Mouse (Mus musculus) kidney, adult 8-10 months (tissue): Measurements from ENCODE around the gene Ralgapa2.

Experiments
- DNase-seq, 2 experiments: peaks; one replicate each; pipeline ENCODE4 v3.0.0; 2022

Ralgapa2 gene

DNA sequence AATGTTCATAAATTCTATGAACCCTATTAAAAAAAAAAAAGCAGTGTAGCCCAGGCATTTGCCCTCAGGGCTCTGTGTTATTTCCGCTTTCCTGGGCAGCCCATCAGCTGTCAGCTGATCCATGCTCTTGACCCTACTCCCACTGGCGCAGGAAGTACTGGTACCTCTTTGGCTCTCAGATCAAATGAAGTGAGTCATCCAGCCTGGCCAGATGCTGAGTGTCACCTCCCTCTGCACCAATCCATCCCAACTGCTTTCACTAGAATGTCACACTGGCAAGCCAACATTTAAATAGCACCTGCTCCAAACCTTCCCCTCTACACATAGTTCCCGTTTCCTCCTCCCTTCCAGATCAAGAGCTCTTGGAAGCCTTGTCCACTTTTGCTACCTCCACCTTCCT lies 84.8 kb downstream of the Ralgapa2 start:
- DNase-seq, result no peak

DNA sequence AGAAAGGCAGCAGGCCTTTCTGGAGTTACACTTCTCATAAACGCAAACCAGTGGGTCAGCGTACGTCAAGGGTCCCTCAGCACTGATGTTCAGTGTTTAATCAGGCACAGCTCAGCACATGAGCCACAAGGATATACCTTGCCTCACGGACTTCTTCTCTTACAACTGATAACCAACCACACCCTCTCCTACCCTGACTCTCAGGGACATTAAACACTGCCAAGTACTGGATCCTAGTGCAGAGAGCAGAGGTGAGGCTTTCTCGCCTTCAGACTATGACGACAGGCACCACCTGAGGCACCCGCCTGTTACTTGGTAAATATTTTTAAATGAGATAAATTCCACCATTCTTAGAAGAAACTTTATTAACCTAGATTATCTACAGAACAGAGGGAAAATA lies 85.8 kb downstream of the Ralgapa2 start:
- DNase-seq, result no peak

DNA sequence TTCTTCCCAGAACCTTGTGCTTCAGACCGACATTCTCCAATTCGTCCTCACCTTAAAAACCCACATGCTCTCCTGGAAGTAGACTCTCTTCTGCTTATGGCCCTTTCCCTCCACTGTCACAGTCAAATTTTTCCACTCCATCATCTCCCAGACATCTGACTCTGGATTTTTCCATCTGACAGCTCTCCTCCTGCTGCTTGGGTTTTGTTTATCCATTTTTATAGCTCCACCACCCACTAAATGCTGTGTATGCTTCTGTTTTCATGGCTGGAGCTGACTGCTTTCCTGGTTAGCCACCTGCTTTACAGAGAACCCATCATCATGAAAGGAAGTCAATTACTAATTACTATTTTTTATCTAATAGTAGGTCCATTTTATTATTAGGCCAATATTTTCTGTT lies 86.9 kb downstream of the Ralgapa2 start:
- no peak for DNase-seq

GRCm38 (mm10) chr2:146423710-146424301 lies 88.3 kb downstream of the Ralgapa2 start:
- no peak for DNase-seq

GRCm38 (mm10) chr2:146423032-146423691 lies 89.0 kb downstream of the Ralgapa2 start:
- DNase-seq, result no peak

DNA sequence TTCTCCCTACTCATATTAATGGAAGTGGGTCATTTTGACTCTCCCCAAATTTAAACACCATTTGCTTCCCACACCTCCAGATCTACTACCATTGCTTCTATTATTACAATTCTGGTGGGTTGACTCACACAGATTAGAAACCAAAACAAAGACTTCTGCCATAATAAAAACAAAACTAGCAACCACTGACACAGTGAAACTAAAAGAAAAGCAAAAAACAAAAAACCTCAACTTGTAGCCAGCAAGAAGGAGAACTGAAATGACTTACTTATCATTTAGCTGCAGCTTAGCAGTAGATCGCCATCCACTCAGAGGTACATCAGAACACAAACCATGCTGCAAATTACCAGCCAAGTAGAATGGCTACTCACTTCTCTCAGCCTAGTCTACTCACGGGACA lies 95.9 kb downstream of the Ralgapa2 start:
- DNase-seq, result no peak

- peak; percentile 26 to 77 for DNase-seq
Measured at GRCm38 (mm10) chr2:146414484-146415291, 97.5 kb downstream of the Ralgapa2 start.

GRCm38 (mm10) chr2:146412733-146413132 lies 99.4 kb downstream of the Ralgapa2 start:
- DNase-seq, result no peak

- DNase-seq, result no peak
Measured at GRCm38 (mm10) chr2:146411904-146412303, 100.2 kb downstream of the Ralgapa2 start.

- no peak for DNase-seq
Measured at GRCm38 (mm10) chr2:146407078-146407477, 105.1 kb downstream of the Ralgapa2 start.

- no peak for DNase-seq
Measured at GRCm38 (mm10) chr2:146401588-146401987, 110.6 kb downstream of the Ralgapa2 start.

DNA sequence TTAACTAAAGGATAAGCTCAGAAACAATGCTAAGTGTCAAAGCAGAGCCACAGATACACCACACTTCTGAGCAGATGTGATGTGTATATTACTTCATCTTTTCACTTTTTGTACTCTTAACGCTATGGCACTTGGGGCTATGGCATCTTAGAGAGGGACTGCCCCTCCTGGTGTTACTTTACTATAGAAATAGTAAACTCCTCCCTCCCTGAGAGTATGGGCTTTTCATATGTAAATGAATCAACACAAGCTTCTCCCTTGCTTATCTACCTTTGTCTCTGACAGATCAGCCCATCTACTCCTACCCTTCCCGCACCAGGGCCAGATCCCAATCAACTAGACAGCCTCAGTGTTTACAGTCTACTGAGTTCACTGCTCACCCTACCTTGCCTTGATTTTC lies 111.4 kb downstream of the Ralgapa2 start:
- DNase-seq, result no peak

DNA sequence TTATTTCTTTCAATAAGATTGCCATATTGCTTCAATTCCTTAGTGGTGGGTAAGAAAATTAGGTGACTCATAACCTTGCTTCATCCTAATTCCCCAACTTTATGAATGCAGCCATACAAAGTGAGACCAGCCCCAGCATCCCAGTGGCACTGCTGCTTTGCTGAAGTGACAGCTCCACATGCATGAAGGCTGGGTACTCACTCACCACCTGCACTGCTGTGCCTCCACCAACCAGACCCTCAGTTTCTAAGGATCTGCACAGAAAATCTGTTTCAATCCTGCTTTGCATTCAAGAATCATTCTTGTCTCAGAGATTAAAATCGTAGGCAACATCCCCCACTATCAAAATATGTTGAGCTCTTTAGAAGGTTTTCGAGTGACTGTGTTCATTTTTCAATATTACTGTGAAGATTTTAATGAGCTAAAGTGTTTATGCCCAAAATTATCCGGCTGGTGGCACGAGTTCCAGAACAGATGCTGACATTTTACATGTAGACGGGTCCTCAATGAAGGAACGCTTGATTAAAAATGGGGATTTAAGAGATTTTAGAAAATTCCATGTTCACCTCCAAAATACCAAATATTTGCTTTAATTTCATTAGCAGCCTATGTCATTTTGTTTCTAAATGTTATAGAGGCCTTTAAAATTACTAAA lies 113.8 kb downstream of the Ralgapa2 start:
- DNase-seq, result no peak

GRCm38 (mm10) chr2:146387211-146387610 lies 124.9 kb downstream of the Ralgapa2 start:
- DNase-seq, result no peak

- no peak for DNase-seq
Measured at GRCm38 (mm10) chr2:146384582-146384981, 127.6 kb downstream of the Ralgapa2 start.

GRCm38 (mm10) chr2:146376293-146376692 lies 135.9 kb downstream of the Ralgapa2 start:
- DNase-seq, result no peak

DNA sequence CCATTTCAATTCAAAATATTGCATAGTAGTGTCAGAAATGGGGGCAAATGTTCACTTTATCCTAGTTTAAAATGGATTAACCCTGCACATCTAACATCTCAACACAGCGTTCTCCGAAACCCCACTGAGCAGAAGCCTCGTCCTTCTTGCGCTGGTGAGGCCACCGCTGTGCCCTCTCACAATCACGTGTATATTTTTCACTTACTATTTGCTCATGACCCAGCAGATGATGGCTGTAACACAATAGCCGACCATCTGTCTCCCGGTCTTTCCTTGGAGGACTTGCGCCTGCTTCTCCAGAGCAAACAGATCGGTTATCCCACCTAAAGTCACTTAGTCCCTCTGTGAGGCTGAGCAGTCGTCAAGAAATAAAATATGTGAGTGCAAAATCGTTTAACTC lies 146.0 kb downstream of the Ralgapa2 start:
- no peak for DNase-seq

- no peak for DNase-seq
Measured at GRCm38 (mm10) chr2:146365368-146365983, 146.7 kb downstream of the Ralgapa2 start.

DNA sequence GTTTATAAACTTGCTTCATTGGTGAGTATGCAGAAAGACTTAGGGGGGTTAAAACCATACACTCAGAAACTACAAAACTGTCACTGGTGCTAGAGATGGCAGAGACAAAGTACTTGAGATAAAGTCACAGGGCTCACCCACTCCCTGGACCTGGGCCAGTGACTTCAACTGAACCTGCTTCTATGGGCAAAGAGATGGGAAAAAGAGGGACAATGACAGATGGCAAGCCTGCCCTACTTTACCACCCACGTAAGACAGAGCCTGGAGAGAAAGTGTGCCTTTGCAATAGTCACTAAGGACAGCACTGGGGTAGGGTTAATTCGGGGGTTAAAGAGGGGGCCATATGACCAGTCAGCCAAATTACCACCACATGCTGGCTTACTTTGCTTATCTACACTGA lies 148.7 kb downstream of the Ralgapa2 start:
- DNase-seq, result no peak

DNA sequence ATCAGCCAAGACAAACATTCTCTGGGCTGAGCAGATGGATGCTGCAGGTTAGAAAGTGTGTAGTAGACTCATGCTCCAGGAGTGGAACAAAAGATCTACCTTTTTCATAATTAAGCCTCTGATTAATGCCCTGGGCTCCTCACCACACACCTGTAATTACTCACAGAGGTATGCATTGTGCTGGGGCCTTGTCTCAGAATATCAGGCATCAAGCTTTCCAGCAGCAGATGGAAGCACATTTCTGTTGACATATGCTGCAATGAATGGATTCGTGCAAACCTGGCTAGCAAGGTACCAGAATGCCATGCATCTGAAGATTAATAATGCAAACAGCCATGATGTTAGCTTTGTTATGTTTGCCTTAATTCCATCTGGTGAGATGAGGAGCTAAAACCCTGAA lies 149.2 kb downstream of the Ralgapa2 start:
- no peak for DNase-seq

GRCm38 (mm10) chr2:146361969-146362368 lies 150.2 kb downstream of the Ralgapa2 start:
- DNase-seq, result no peak

GRCm38 (mm10) chr2:146361076-146361475 lies 151.1 kb downstream of the Ralgapa2 start:
- DNase-seq, result no peak

- no peak for DNase-seq
Measured at GRCm38 (mm10) chr2:146359676-146360075, 152.5 kb downstream of the Ralgapa2 start.
